Mouse (Mus musculus): ENCODE data around the gene Hoxb3. TPM values are rescaled to one million over a fixed set of nuclear protein-coding genes. Genes with fewer than 3 reads are reported as not detected.
A peak's percentile ranks its signal among the peaks of the same experiment; 100 is the strongest.

Hoxb3 gene
- polyA plus RNA-seq, 1 experiment from 2014 or later = 8.2 TPM

DNA sequence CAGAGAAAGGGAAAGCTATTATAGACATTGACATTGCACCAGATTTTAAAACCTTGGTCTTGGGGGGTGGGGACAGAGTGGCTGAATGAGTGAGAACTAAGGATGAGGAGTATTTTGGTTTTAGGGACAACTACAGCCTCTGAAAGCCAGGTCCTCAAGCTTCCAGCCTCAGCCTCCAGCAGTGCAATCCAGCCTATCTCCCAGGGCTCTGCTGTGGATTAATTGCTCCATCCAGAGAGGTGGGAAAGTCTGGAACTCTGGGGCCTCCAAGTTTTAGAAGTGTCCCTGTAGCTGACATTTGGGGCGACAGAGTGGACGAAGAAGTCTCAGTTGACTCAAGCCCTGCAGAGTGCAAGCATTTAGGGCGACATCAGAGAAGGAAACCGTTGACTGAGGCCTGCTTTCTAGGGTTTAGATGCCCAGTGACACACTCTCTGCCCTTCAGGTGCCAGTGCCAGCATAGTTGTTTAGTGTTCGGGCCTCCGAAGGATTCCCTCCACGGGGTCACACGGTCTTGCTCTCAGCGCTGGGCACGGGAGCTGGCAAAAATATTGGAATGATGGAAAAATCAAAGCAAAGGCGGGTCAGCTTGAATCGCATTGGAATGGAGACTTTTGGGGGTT lies 9.2 kb upstream of the Hoxb3 start:
- Histone ChIP-seq H3K36me3 (ENCODE audit: control insufficient read depth, insufficient read depth, low read length) (no peaks in the 10 kb centered on the region; the same call in 1 of the 2 replicates), H3K9me3 (ENCODE audit: control insufficient read depth, low read length) (no peaks in the 10 kb centered on the region), H3K27ac (ENCODE audit: low read depth, low read length) (peak overlapping the region; percentile 100), H3K4me2 (replicated peaks; ENCODE audit: low read depth, low read length) (peak overlapping the region; percentile 95), H3K27me3 (ENCODE audit: control insufficient read depth, insufficient read depth, low read length) (no peaks in the 10 kb centered on the region), H3K4me3 (ENCODE audit: low read length) (peak overlapping the region; percentile 53), H3K9ac (ENCODE audit: low read depth, low read length) (peak overlapping the region; percentile 99), H3K4me1 (ENCODE audit: control insufficient read depth, insufficient read depth, low read length) (peaks cover 44% of the 10 kb centered on the region)
- ATAC-seq (ENCODE audit: low FRiP score, low TSS enrichment) = no peak
- 7% methylated on average over 12 of the region's 12 CpGs for WGBS

GRCm38 (mm10) chr11:96314671-96315343 lies 8.3 kb upstream of the Hoxb3 start:
- Histone ChIP-seq H3K9me3 (ENCODE audit: control insufficient read depth, low read length) (no peaks in the 10 kb centered on the region), H3K9ac (ENCODE audit: low read depth, low read length) (peak overlapping the region; percentile 99), H3K4me3 (ENCODE audit: low read length) (peak overlapping the region; percentile 53), H3K4me1 (ENCODE audit: control insufficient read depth, insufficient read depth, low read length) (peaks cover 40% of the 10 kb centered on the region), H3K4me2 (replicated peaks; ENCODE audit: low read depth, low read length) (peak overlapping the region; percentile 95), H3K27ac (ENCODE audit: low read depth, low read length) (peak overlapping the region; percentile 100), H3K36me3 (ENCODE audit: control insufficient read depth, insufficient read depth, low read length) (no peaks in the 10 kb centered on the region), H3K27me3 (ENCODE audit: control insufficient read depth, insufficient read depth, low read length) (no peaks in the 10 kb centered on the region)
- ATAC-seq (ENCODE audit: low FRiP score, low TSS enrichment) = no peak
- 4% methylated on average over 34 of the region's 34 CpGs for WGBS

- Histone ChIP-seq H3K4me2 (replicated peaks; ENCODE audit: low read depth, low read length) (peak overlapping the region; percentile 95), H3K36me3 (ENCODE audit: control insufficient read depth, insufficient read depth, low read length) (peaks cover 4% of the 10 kb centered on the region; the same call in 1 of the 2 replicates), H3K27me3 (ENCODE audit: control insufficient read depth, insufficient read depth, low read length) (no peaks in the 10 kb centered on the region), H3K27ac (ENCODE audit: low read depth, low read length) (peak overlapping the region; percentile 100), H3K9me3 (ENCODE audit: control insufficient read depth, low read length) (no peaks in the 10 kb centered on the region), H3K9ac (ENCODE audit: low read depth, low read length) (peak overlapping the region; percentile 99), H3K4me3 (ENCODE audit: low read length) (peak overlapping the region; percentile 53), H3K4me1 (ENCODE audit: control insufficient read depth, insufficient read depth, low read length) (peaks cover 43% of the 10 kb centered on the region)
- ATAC-seq (ENCODE audit: low FRiP score, low TSS enrichment) = no peak
- WGBS = 8% methylated on average over 5 of the region's 5 CpGs
These were observed 7.8 kb upstream of the Hoxb3 start for GRCm38 (mm10) chr11:96315344-96315681.

GRCm38 (mm10) chr11:96316696-96317607 lies 6.2 kb upstream of the Hoxb3 start:
- H3K4me3 ChIP-seq (ENCODE audit: low read length) = peak overlapping the region; percentile 53
- no peak for ATAC-seq (ENCODE audit: low FRiP score, low TSS enrichment)

GRCm38 (mm10) chr11:96317608-96318367 lies 5.3 kb upstream of the Hoxb3 start, which contains the start of gene Hoxb4:
Hoxb4 (plus strand) TSS chr11:96318267.
- peak within 1 kb of the TSS; percentile 95 for H3K4me2 ChIP-seq (replicated peaks; ENCODE audit: low read depth, low read length)
- H3K4me3 ChIP-seq (ENCODE audit: low read length) = peak within 1 kb of the TSS; percentile 53
- 4% methylated on average over 28 of the region's 28 CpGs for WGBS
- no peaks in the 10 kb centered on the region for H3K9me3 ChIP-seq (ENCODE audit: control insufficient read depth, low read length)
- peak; percentile 3; the same call in 1 of the 2 replicates for ATAC-seq (ENCODE audit: low FRiP score, low TSS enrichment)
- peaks cover 15% of the 10 kb centered on the region for H3K36me3 ChIP-seq (ENCODE audit: control insufficient read depth, insufficient read depth, low read length)
- peak within 1 kb of the TSS; percentile 100 for H3K27ac ChIP-seq (ENCODE audit: low read depth, low read length)
- peaks cover 55% of the 10 kb centered on the region for H3K4me1 ChIP-seq (ENCODE audit: control insufficient read depth, insufficient read depth, low read length)
- no peaks in the 10 kb centered on the region for H3K27me3 ChIP-seq (ENCODE audit: control insufficient read depth, insufficient read depth, low read length)
- peak within 1 kb of the TSS; percentile 99 for H3K9ac ChIP-seq (ENCODE audit: low read depth, low read length)

More at GRCm38 (mm10) chr11:96316696-96317607, 6.2 kb upstream of the Hoxb3 start:
- Histone ChIP-seq H3K27me3 (ENCODE audit: control insufficient read depth, insufficient read depth, low read length) (no peaks in the 10 kb centered on the region), H3K9ac (ENCODE audit: low read depth, low read length) (peak overlapping the region; percentile 99), H3K4me2 (replicated peaks; ENCODE audit: low read depth, low read length) (peak overlapping the region; percentile 95), H3K9me3 (ENCODE audit: control insufficient read depth, low read length) (no peaks in the 10 kb centered on the region), H3K36me3 (ENCODE audit: control insufficient read depth, insufficient read depth, low read length) (peaks cover 11% of the 10 kb centered on the region), H3K27ac (ENCODE audit: low read depth, low read length) (peak overlapping the region; percentile 100), H3K4me1 (ENCODE audit: control insufficient read depth, insufficient read depth, low read length) (peaks cover 49% of the 10 kb centered on the region)
- 7% methylated on average over 18 of the region's 18 CpGs for WGBS

DNA sequence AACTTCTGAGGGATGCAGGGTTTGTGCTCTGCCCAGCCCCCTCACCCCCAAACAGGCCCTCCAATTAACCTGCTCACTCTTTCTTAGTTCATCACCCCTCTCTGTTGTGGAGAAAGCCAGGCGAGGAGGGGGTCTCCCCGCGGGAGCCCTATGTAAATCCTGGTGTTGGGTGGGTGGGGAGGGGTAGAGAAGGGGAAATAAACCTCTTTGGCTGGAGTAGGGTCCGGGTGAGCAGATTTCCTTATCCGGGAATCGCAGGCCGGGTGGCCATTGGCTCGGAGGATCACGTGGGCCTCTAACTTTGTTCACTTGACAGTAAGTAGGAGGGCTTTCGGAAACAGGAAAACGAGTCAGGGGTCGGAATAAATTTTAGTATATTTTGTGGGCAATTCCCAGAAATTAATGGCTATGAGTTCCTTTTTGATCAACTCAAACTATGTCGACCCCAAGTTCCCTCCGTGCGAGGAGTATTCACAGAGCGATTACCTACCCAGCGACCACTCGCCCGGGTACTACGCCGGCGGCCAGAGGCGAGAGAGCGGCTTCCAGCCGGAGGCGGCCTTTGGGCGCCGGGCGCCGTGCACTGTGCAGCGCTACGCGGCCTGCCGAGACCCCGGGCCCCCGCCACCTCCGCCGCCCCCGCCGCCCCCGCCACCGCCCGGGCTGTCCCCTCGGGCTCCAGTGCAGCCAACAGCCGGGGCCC lies 4.6 kb upstream of the Hoxb3 start:
- Histone ChIP-seq H3K27ac (ENCODE audit: low read depth, low read length) (peak overlapping the region; percentile 100), H3K4me1 (ENCODE audit: control insufficient read depth, insufficient read depth, low read length) (peaks cover 58% of the 10 kb centered on the region), H3K36me3 (ENCODE audit: control insufficient read depth, insufficient read depth, low read length) (peaks cover 15% of the 10 kb centered on the region), H3K27me3 (ENCODE audit: control insufficient read depth, insufficient read depth, low read length) (no peaks in the 10 kb centered on the region), H3K9ac (ENCODE audit: low read depth, low read length) (peak overlapping the region; percentile 99), H3K9me3 (ENCODE audit: control insufficient read depth, low read length) (no peaks in the 10 kb centered on the region), H3K4me2 (replicated peaks; ENCODE audit: low read depth, low read length) (peak overlapping the region; percentile 95), H3K4me3 (ENCODE audit: low read length) (peak overlapping the region; percentile 53)
- peak; percentile 64 for ATAC-seq (ENCODE audit: low FRiP score, low TSS enrichment)
- WGBS = under 1% methylated on average over 45 of the region's 45 CpGs

GRCm38 (mm10) chr11:96319071-96319902 lies 3.8 kb upstream of the Hoxb3 start:
- peak overlapping the region; percentile 100 for H3K27ac ChIP-seq (ENCODE audit: low read depth, low read length)
- no peaks in the 10 kb centered on the region for H3K9me3 ChIP-seq (ENCODE audit: control insufficient read depth, low read length)
- 1% methylated on average over 30 of the region's 34 CpGs for WGBS
- peaks cover 59% of the 10 kb centered on the region for H3K4me1 ChIP-seq (ENCODE audit: control insufficient read depth, insufficient read depth, low read length)
- H3K4me2 ChIP-seq (replicated peaks; ENCODE audit: low read depth, low read length) = peak overlapping the region; percentile 95
- peaks cover 15% of the 10 kb centered on the region for H3K36me3 ChIP-seq (ENCODE audit: control insufficient read depth, insufficient read depth, low read length)
- no peaks in the 10 kb centered on the region for H3K27me3 ChIP-seq (ENCODE audit: control insufficient read depth, insufficient read depth, low read length)
- peak overlapping the region; percentile 53 for H3K4me3 ChIP-seq (ENCODE audit: low read length)
- H3K9ac ChIP-seq (ENCODE audit: low read depth, low read length) = peak overlapping the region; percentile 99
- peak; percentile 84 for ATAC-seq (ENCODE audit: low FRiP score, low TSS enrichment)

Data from kidney, embryonic 14.5 days (tissue).